Mouse (Mus musculus) kidney, adult 2 months (tissue): ENCODE data around the gene Tvp23b.

Experiments used
- CTCF ChIP-seq: fragments of 200-500 bp; conservative IDR thresholded peaks from 2 replicates; pipeline ENCODE4 v1.5.1; 2011; ENCODE audit warnings: low read depth, mild to moderate bottlenecking, control low read depth, low read length, moderate library complexity, mixed read lengths; ENCODE audit not compliant: insufficient read depth, insufficient read length
- POLR2A ChIP-seq: fragments of 200-500 bp; IDR thresholded peaks from one replicate; pipeline ENCODE4 v1.6.1; 2011; ENCODE audit warnings: low read depth, low read length, control low read depth

DNA sequence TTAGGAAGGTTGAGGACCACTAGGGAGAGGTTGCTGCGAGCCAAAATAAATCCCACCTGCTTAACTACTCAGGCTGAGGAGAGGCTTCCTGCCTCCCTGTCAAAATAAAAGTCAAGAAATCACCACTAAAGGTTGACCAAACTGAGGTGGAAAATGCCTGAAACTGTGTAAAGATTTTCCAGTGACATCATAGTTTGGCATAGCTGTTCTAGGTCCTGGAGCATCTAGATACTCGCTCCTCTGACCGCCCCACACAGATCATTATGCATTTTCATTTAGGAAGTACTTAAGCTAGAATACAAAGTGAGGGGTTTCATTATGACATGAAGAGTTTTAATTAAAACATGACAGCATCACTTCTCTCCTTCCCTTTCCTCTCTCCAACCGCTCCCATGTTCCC is 84.0 kb downstream of the Tvp23b start:
- TF ChIP-seq CTCF (no peak), POLR2A (no peak)
